Mouse (Mus musculus): ENCODE results near the gene Cox8b.

DNA sequence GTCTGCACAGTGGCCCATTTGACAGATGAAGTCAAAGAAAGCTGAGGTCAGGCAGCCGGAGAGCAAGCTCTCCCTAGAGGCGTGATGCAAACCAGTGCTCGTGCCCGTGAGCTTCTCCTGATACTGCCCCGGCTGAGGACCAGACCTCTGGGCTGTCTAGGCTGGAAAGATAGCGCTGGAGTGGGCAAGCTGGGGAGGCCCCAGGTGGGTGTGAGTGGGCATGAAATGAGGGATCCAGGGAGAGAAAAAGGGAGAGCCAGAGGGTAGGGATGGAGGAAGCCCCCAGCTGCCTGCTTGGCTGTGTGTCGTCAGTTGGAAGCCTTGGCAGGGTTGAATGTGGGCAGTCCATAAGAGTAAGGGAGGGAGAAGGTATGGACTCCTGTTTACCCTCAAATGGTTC is 44.0 kb upstream of the Cox8b start:
- TF ChIP-seq CTCF (conservative IDR thresholded peaks at IDR 0.05 in 1 of 2, IDR thresholded peaks at IDR 0.05 in 1 of 2; ENCODE audit: low read depth in 2 of 2, low read length in 2 of 2), result no peak
- no peak for TF ChIP-seq MAX (IDR thresholded peaks at IDR 0.05; ENCODE audit: low read length)
- TF ChIP-seq POLR2A (IDR thresholded peaks at IDR 0.05; ENCODE audit: low read depth, low read length), result no peak
- no peak for TF ChIP-seq GABPA (IDR thresholded peaks at IDR 0.05; ENCODE audit: insufficient replicate concordance, low read depth, low read length)
- no peak for TF ChIP-seq POLR2AphosphoS2 (IDR thresholded peaks at IDR 0.05; ENCODE audit: low read depth, low read length)
- TF ChIP-seq EP300 (IDR thresholded peaks at IDR 0.05; ENCODE audit: low read length), result no peak

All from CH12.LX (cell line).